Mouse (Mus musculus): ENCODE measurements around the gene Clrn3. TPM values are rescaled to one million over a fixed set of nuclear protein-coding genes. Genes with fewer than 3 reads are reported as not detected.
"Not testable (repeated sequence)": the region's sequence is repeated elsewhere in the genome, so short reads cannot be mapped to it uniquely, and the experiment has no call there.

Clrn3 gene
- polyA plus RNA-seq, 1 experiment from 2014 or later = not detected

- no peaks in the 10 kb centered on the region for H3K36me3 ChIP-seq
- 86% methylated on average over 4 of the region's 4 CpGs for WGBS
- no peak overlapping the region for H3K4me2 ChIP-seq
- no peak for ATAC-seq (ENCODE audit: insufficient number of reproducible peaks, low FRiP score, low TSS enrichment, low read depth)
- H3K9me3 ChIP-seq = no peaks in the 10 kb centered on the region
- H3K27ac ChIP-seq = no peak overlapping the region
- H3K9ac ChIP-seq = no peak overlapping the region
- no peak overlapping the region for H3K4me3 ChIP-seq
- no peaks in the 10 kb centered on the region for H3K4me1 ChIP-seq
- no peaks in the 10 kb centered on the region for H3K27me3 ChIP-seq
Measured at GRCm38 (mm10) chr7:135508602-135509001, 19.9 kb downstream of the Clrn3 start.

- not testable (repeated sequence) for H3K4me3 ChIP-seq; ATAC-seq (ENCODE audit: insufficient number of reproducible peaks, low FRiP score, low TSS enrichment, low read depth); H3K9ac ChIP-seq; H3K9me3 ChIP-seq; H3K27me3 ChIP-seq; H3K36me3 ChIP-seq; H3K27ac ChIP-seq; H3K4me1 ChIP-seq; H3K4me2 ChIP-seq
- 91% methylated on average over 5 of the region's 5 CpGs for WGBS
Measured at GRCm38 (mm10) chr7:135506506-135506905, 21.9 kb downstream of the Clrn3 start.

- Histone ChIP-seq H3K9me3 (no peaks in the 10 kb centered on the region), H3K27me3 (no peaks in the 10 kb centered on the region), H3K4me3 (no peak overlapping the region), H3K36me3 (no peaks in the 10 kb centered on the region), H3K9ac (no peak overlapping the region), H3K4me2 (no peak overlapping the region), H3K27ac (no peak overlapping the region), H3K4me1 (no peaks in the 10 kb centered on the region)
- 49% methylated on average over 2 of the region's 2 CpGs for WGBS
- ATAC-seq (ENCODE audit: insufficient number of reproducible peaks, low FRiP score, low TSS enrichment, low read depth) = no peak
Measured at GRCm38 (mm10) chr7:135499403-135499802, 29.1 kb downstream of the Clrn3 start.

- no peak overlapping the region for H3K4me3 ChIP-seq
- H3K27ac ChIP-seq = no peak overlapping the region
- H3K36me3 ChIP-seq = no peaks in the 10 kb centered on the region
- no peak overlapping the region for H3K4me2 ChIP-seq
- no peaks in the 10 kb centered on the region for H3K9me3 ChIP-seq
- ATAC-seq (ENCODE audit: insufficient number of reproducible peaks, low FRiP score, low TSS enrichment, low read depth) = no peak
- H3K4me1 ChIP-seq = no peaks in the 10 kb centered on the region
- WGBS = 86% methylated on average over 3 of the region's 3 CpGs
- H3K9ac ChIP-seq = no peak overlapping the region
- H3K27me3 ChIP-seq = no peaks in the 10 kb centered on the region
Measured at GRCm38 (mm10) chr7:135498565-135499186, 29.8 kb downstream of the Clrn3 start.

GRCm38 (mm10) chr7:135495303-135495702 lies 33.2 kb downstream of the Clrn3 start:
- WGBS = 39% methylated on average over 3 of the region's 3 CpGs
- ATAC-seq (ENCODE audit: insufficient number of reproducible peaks, low FRiP score, low TSS enrichment, low read depth) = no peak
- H3K4me1 ChIP-seq = no peaks in the 10 kb centered on the region
- H3K27me3 ChIP-seq = no peaks in the 10 kb centered on the region
- no peak overlapping the region for H3K27ac ChIP-seq
- H3K4me3 ChIP-seq = no peak overlapping the region
- no peak overlapping the region for H3K4me2 ChIP-seq
- H3K36me3 ChIP-seq = no peaks in the 10 kb centered on the region
- H3K9ac ChIP-seq = no peak overlapping the region
- H3K9me3 ChIP-seq = no peaks in the 10 kb centered on the region

GRCm38 (mm10) chr7:135490500-135490886 lies 38.0 kb downstream of the Clrn3 start:
- Histone ChIP-seq H3K9me3 (no peaks in the 10 kb centered on the region), H3K4me1 (peaks cover 6% of the 10 kb centered on the region), H3K27me3 (0 out of 2 replicates have a peak, but pooled peaks cover 11% of the 10 kb centered on the region), H3K4me3 (no peak overlapping the region), H3K27ac (no peak overlapping the region), H3K9ac (no peak overlapping the region), H3K4me2 (no peak overlapping the region), H3K36me3 (no peaks in the 10 kb centered on the region)
- ATAC-seq (ENCODE audit: insufficient number of reproducible peaks, low FRiP score, low TSS enrichment, low read depth) = no peak
- 45% methylated on average over 8 of the region's 8 CpGs for WGBS

- Histone ChIP-seq H3K9me3 (no peaks in the 10 kb centered on the region), H3K9ac (no peak overlapping the region), H3K27me3 (0 out of 2 replicates have a peak, but pooled peaks cover 11% of the 10 kb centered on the region), H3K36me3 (no peaks in the 10 kb centered on the region), H3K4me3 (no peak overlapping the region), H3K27ac (no peak overlapping the region), H3K4me1 (peaks cover 12% of the 10 kb centered on the region), H3K4me2 (no peak overlapping the region)
- 67% methylated on average over 9 of the region's 9 CpGs for WGBS
- ATAC-seq (ENCODE audit: insufficient number of reproducible peaks, low FRiP score, low TSS enrichment, low read depth) = no peak
Measured at GRCm38 (mm10) chr7:135489724-135490499, 38.5 kb downstream of the Clrn3 start.

- no peak for ATAC-seq (ENCODE audit: insufficient number of reproducible peaks, low FRiP score, low TSS enrichment, low read depth)
- Histone ChIP-seq H3K9ac (no peak overlapping the region), H3K4me2 (no peak overlapping the region), H3K27me3 (0 out of 2 replicates have a peak, but pooled peaks cover 19% of the 10 kb centered on the region), H3K4me3 (no peak overlapping the region), H3K36me3 (no peaks in the 10 kb centered on the region), H3K4me1 (peaks cover 12% of the 10 kb centered on the region), H3K9me3 (no peaks in the 10 kb centered on the region), H3K27ac (no peak overlapping the region)
- 69% methylated on average over 6 of the region's 6 CpGs for WGBS
Measured at GRCm38 (mm10) chr7:135488214-135488810, 40.1 kb downstream of the Clrn3 start.

GRCm38 (mm10) chr7:135487423-135487822 lies 41.0 kb downstream of the Clrn3 start:
- H3K4me3 ChIP-seq = no peak overlapping the region
- no peak overlapping the region for H3K9ac ChIP-seq
- H3K4me1 ChIP-seq = peaks cover 12% of the 10 kb centered on the region
- no peaks in the 10 kb centered on the region for H3K9me3 ChIP-seq
- no peak overlapping the region for H3K4me2 ChIP-seq
- no peaks in the 10 kb centered on the region for H3K36me3 ChIP-seq
- 0 out of 2 replicates have a peak, but pooled peaks cover 19% of the 10 kb centered on the region for H3K27me3 ChIP-seq
- WGBS = 22% methylated on average over 4 of the region's 4 CpGs
- ATAC-seq (ENCODE audit: insufficient number of reproducible peaks, low FRiP score, low TSS enrichment, low read depth) = no peak
- no peak overlapping the region for H3K27ac ChIP-seq

GRCm38 (mm10) chr7:135486645-135487382 lies 41.6 kb downstream of the Clrn3 start:
- WGBS = 51% methylated on average over 10 of the region's 10 CpGs
- Histone ChIP-seq H3K4me2 (no peak overlapping the region), H3K36me3 (no peaks in the 10 kb centered on the region), H3K4me3 (no peak overlapping the region), H3K27me3 (peaks cover 21% of the 10 kb centered on the region; the same call in 1 of the 2 replicates), H3K27ac (no peak overlapping the region), H3K9me3 (no peaks in the 10 kb centered on the region), H3K9ac (no peak overlapping the region), H3K4me1 (peaks cover 12% of the 10 kb centered on the region)
- no peak for ATAC-seq (ENCODE audit: insufficient number of reproducible peaks, low FRiP score, low TSS enrichment, low read depth)

- Histone ChIP-seq H3K27ac (no peak overlapping the region), H3K4me3 (no peak overlapping the region), H3K9me3 (no peaks in the 10 kb centered on the region), H3K4me1 (peaks cover 12% of the 10 kb centered on the region), H3K27me3 (peaks cover 25% of the 10 kb centered on the region; the same call in 1 of the 2 replicates), H3K36me3 (no peaks in the 10 kb centered on the region), H3K9ac (no peak overlapping the region), H3K4me2 (no peak overlapping the region)
- no peak for ATAC-seq (ENCODE audit: insufficient number of reproducible peaks, low FRiP score, low TSS enrichment, low read depth)
- 20% methylated on average over 12 of the region's 12 CpGs for WGBS
Measured at GRCm38 (mm10) chr7:135485796-135486410, 42.6 kb downstream of the Clrn3 start.

All from limb, embryonic 15.5 days (tissue).